Mouse (Mus musculus) brain, embryonic 14.5 days (tissue): Measurements from ENCODE around the gene Arl4d. TPM values are rescaled to one million over a fixed set of nuclear protein-coding genes. Genes with fewer than 3 reads are reported as not detected.
A peak's percentile ranks its signal among the peaks of the same experiment; 100 is the strongest.
"Not testable (repeated sequence)": the region's sequence is repeated elsewhere in the genome, so short reads cannot be mapped to it uniquely, and the experiment has no call there.

ENCODE experiments used
- DNase-seq: peaks from one replicate; pipeline ENCODE4 v3.0.0-alpha.2; 2011; ENCODE audit warnings: low read depth
- CTCF ChIP-seq: fragments of 200-500 bp; IDR thresholded peaks from 2 replicates; pipeline ENCODE4 v1.5.1; 2012; ENCODE audit warnings: inconsistent platforms, mild to moderate bottlenecking, moderate library complexity, borderline replicate concordance; ENCODE audit not compliant: insufficient read depth, insufficient read length; ENCODE audit errors: extremely low read depth
- POLR2A ChIP-seq: fragments of 200-500 bp; IDR thresholded peaks from 2 replicates; pipeline ENCODE4 v1.6.1; 2012; ENCODE audit warnings: mild to moderate bottlenecking, inconsistent platforms, borderline replicate concordance; ENCODE audit not compliant: poor library complexity, insufficient read depth, insufficient read length, severe bottlenecking; ENCODE audit errors: extremely low read depth
- polyA plus RNA-seq: library from polyadenylated mRNA; depleted of rRNA; stranded (reverse); fragments of >200 nt; gene quantifications from 2 replicates; pipeline ENCODE4 v1.2.3, GENCODE M21; 2012; rRNA removed

Arl4d gene
- polyA plus RNA-seq: 18.9 and 42.0 TPM in 2 replicates

GRCm38 (mm10) chr11:101664825-101665635 lies at the start of gene Arl4d:
Arl4d (plus strand) TSS chr11:101665541.
- TF ChIP-seq CTCF: peak; percentile 20; the same call in 1 of the 2 replicates
- TF ChIP-seq POLR2A: peak; percentile 70; the same call in 1 of the 2 replicates
- DNase-seq: peak; percentile 97

GRCm38 (mm10) chr11:101616104-101616503 lies 49.2 kb upstream of the Arl4d start:
- TF ChIP-seq POLR2A: no peak
- no peak for TF ChIP-seq CTCF
- DNase-seq: no peak

- DNase-seq: peak; percentile 89
- TF ChIP-seq CTCF (no peak), POLR2A (no peak)
Observed at GRCm38 (mm10) chr11:101616948-101617767, 48.2 kb upstream of the Arl4d start.

- DNase-seq: peak; percentile 96
- no peak for TF ChIP-seq CTCF
- TF ChIP-seq POLR2A: no peak
Observed at GRCm38 (mm10) chr11:101617849-101618248, 47.5 kb upstream of the Arl4d start.

- TF ChIP-seq POLR2A: no peak
- no peak for TF ChIP-seq CTCF
- no peak for DNase-seq
Observed at GRCm38 (mm10) chr11:101618596-101618995, 46.7 kb upstream of the Arl4d start.

GRCm38 (mm10) chr11:101620022-101620655 lies 45.2 kb upstream of the Arl4d start:
- not testable (repeated sequence) for DNase-seq

- TF ChIP-seq POLR2A (no peak), CTCF (no peak)
- DNase-seq: no peak
Observed at GRCm38 (mm10) chr11:101626649-101626994, 38.7 kb upstream of the Arl4d start.

- peak; percentile 96 for DNase-seq
- TF ChIP-seq POLR2A (peak; percentile 61; the same call in 1 of the 2 replicates), CTCF (no peak)
Observed at GRCm38 (mm10) chr11:101626995-101627856, 38.1 kb upstream of the Arl4d start, which contains the start of gene Rdm1. Rdm1 (plus strand) TSS chr11:101627195.

- DNase-seq: peak; percentile 97
- TF ChIP-seq CTCF (no peak), POLR2A (no peak)
Observed at GRCm38 (mm10) chr11:101627857-101628559, 37.3 kb upstream of the Arl4d start.

- DNase-seq: not testable (repeated sequence)
Observed at GRCm38 (mm10) chr11:101628733-101629417, 36.5 kb upstream of the Arl4d start.
